Mouse (Mus musculus): ENCODE measurements around the gene Aldh18a1. TPM values are rescaled to one million over a fixed set of nuclear protein-coding genes. Genes with fewer than 3 reads are reported as not detected.
"Not testable (repeated sequence)": the region's sequence is repeated elsewhere in the genome, so short reads cannot be mapped to it uniquely, and the experiment has no call there.

Aldh18a1 gene
- polyA plus RNA-seq, 1 experiment from 2014 or later, result 28.4 TPM

DNA sequence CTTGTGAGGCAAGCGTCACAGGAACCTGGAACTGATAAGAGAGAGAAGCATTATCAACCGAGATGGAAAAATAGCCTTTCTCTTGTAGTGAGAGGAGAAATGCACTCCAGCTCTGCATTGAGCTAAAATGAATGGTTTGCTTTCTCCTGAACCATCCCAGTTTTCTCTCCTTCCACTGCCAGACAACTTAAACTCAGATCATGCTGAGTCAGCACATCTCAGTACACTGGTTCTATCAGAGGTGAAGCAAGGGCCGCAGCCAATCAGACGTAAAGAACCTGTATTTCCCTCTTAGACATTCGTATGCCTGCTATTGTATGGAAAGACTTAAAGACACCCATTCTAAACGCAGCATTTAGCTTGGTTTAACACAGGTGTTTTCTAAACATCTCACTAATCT, 19.4 kb upstream of the Aldh18a1 start:
- DNase-seq (ENCODE audit: low spot score) (no peak), ATAC-seq (replicated peaks; ENCODE audit: low FRiP score, low read depth) (no peak)
- TF ChIP-seq CTCF (IDR thresholded peaks at IDR 0.05; ENCODE audit: low read depth), result no peak
- no peak overlapping the region for H3K27ac ChIP-seq
- H3K4me2 ChIP-seq (ENCODE audit: low read length), result no peak overlapping the region
- H3K4me1 ChIP-seq (replicated peaks; ENCODE audit: insufficient read depth, low read length), result 0 out of 2 replicates have a peak, but pooled peaks cover 4% of the 10 kb centered on the region
- H3K36me3 ChIP-seq (ENCODE audit: insufficient read depth, low read length), result peaks cover 32% of the 10 kb centered on the region
- no peak overlapping the region for H3K4me3 ChIP-seq (replicated peaks; ENCODE audit: low read depth, low read length)
- no peaks in the 10 kb centered on the region for H3K9me3 ChIP-seq (replicated peaks; ENCODE audit: low read length)
- 91% methylated on average over 6 of the region's 6 CpGs for WGBS
- no peaks in the 10 kb centered on the region for H3K27me3 ChIP-seq (ENCODE audit: insufficient read depth, low read length)
- no peak overlapping the region for H3K9ac ChIP-seq (ENCODE audit: low read depth, low read length)

DNA sequence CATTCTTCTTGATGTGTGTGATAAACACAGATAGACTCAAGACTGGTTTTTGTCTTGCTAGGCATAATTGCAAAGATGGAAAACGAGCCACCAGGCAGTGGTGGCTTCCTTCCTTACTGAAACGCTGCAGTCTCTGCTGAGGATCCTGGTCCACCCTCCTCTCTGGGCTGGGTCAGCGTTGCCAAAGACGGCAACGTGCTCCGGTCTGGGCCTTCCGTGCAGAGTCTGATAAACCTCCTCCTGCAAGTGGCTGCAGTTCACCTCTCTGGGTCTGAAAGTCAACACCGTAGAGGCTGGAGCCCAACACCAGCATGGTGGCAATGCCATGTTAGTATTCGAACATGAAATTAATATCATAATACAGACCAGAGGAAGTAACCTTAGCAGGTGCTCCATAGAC, 16.9 kb upstream of the Aldh18a1 start:
- no peak overlapping the region for H3K9ac ChIP-seq (ENCODE audit: low read depth, low read length)
- DNase-seq (ENCODE audit: low spot score) (no peak), ATAC-seq (replicated peaks; ENCODE audit: low FRiP score, low read depth) (no peak)
- no peaks in the 10 kb centered on the region for H3K9me3 ChIP-seq (replicated peaks; ENCODE audit: low read length)
- no peak overlapping the region for H3K27ac ChIP-seq
- 92% methylated on average over 9 of the region's 9 CpGs for WGBS
- no peak overlapping the region for H3K4me2 ChIP-seq (ENCODE audit: low read length)
- no peaks in the 10 kb centered on the region for H3K4me1 ChIP-seq (replicated peaks; ENCODE audit: insufficient read depth, low read length)
- TF ChIP-seq CTCF (IDR thresholded peaks at IDR 0.05; ENCODE audit: low read depth), result no peak
- H3K27me3 ChIP-seq (ENCODE audit: insufficient read depth, low read length), result no peaks in the 10 kb centered on the region
- peaks cover 38% of the 10 kb centered on the region for H3K36me3 ChIP-seq (ENCODE audit: insufficient read depth, low read length)
- no peak overlapping the region for H3K4me3 ChIP-seq (replicated peaks; ENCODE audit: low read depth, low read length)

DNA sequence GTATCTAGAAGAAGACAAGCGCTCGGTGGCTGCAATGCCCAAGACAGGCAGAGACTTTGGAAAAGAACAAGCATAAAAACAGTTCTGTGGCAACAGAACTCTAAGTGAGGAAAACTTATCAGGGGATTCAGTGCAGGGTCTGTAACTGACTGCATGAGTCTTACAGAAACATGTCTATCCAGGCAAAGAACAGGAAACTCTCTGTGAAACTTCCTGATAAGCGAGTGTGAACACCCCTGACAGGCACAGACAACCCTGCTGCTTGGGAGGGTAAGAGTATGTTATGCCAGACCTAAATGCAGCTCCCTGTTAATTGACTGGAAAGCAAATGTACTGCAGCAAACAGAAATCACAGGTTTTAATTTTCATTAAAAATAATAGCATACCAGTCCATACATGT, 13.6 kb upstream of the Aldh18a1 start:
- ATAC-seq (replicated peaks; ENCODE audit: low FRiP score, low read depth) (no peak), DNase-seq (ENCODE audit: low spot score) (no peak)
- no peak overlapping the region for H3K9ac ChIP-seq (ENCODE audit: low read depth, low read length)
- no peak overlapping the region for H3K4me2 ChIP-seq (ENCODE audit: low read length)
- no peaks in the 10 kb centered on the region for H3K9me3 ChIP-seq (replicated peaks; ENCODE audit: low read length)
- no peaks in the 10 kb centered on the region for H3K27me3 ChIP-seq (ENCODE audit: insufficient read depth, low read length)
- H3K4me1 ChIP-seq (replicated peaks; ENCODE audit: insufficient read depth, low read length), result no peaks in the 10 kb centered on the region
- no peak overlapping the region for H3K4me3 ChIP-seq (replicated peaks; ENCODE audit: low read depth, low read length)
- no peak overlapping the region for H3K27ac ChIP-seq
- peaks cover 19% of the 10 kb centered on the region; the same call in 1 of the 2 replicates for H3K36me3 ChIP-seq (ENCODE audit: insufficient read depth, low read length)
- no peak for TF ChIP-seq CTCF (IDR thresholded peaks at IDR 0.05; ENCODE audit: low read depth)
- 85% methylated on average over 3 of the region's 3 CpGs for WGBS

DNA sequence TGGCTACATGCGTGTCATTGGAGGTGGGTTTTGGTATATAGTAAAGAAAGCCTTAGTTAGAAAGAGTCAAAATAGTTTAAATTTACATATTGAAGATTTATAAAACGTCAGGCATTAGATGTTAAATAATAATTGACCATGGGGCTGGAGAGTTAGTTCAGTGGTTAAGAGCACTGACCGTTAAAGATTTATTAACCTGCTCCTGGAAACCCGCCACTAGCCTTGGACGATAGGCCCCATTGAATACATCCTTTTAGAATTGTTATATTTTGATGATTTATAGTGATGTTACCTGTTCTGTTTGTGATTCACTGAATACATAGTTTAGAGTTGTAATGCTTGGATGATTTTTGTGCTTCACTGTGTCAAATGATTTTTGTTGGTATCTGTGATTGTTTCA, 12.6 kb upstream of the Aldh18a1 start:
- not testable (repeated sequence) for ATAC-seq (replicated peaks; ENCODE audit: low FRiP score, low read depth); H3K4me1 ChIP-seq (replicated peaks; ENCODE audit: insufficient read depth, low read length); H3K9ac ChIP-seq (ENCODE audit: low read depth, low read length); H3K27me3 ChIP-seq (ENCODE audit: insufficient read depth, low read length); DNase-seq (ENCODE audit: low spot score); H3K27ac ChIP-seq; H3K4me3 ChIP-seq (replicated peaks; ENCODE audit: low read depth, low read length); H3K4me2 ChIP-seq (ENCODE audit: low read length); H3K9me3 ChIP-seq (replicated peaks; ENCODE audit: low read length)
- H3K36me3 ChIP-seq (ENCODE audit: insufficient read depth, low read length), result peaks cover 18% of the 10 kb centered on the region; the same call in 1 of the 2 replicates
- WGBS, result 72% methylated on average over 5 of the region's 5 CpGs

DNA sequence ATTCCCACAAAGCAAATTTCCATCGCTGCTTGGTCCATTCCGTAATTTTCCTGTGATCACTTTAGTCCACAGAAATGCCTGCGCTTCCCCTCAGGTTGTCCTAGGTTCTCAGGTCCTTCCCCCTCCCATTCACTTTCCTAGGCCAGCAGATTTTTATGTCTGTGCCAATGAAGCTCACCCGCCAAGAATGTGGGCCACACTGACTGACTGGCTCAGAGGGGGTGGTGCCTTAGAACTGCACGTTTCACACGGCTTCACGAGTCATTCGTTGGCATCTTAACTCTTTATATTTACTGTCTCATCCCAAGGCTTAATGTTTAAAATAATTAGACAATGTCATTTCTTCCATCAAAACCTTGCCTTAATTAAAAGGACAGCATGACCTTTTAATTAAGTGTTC, 7.6 kb upstream of the Aldh18a1 start:
- Histone ChIP-seq H3K9ac (ENCODE audit: low read depth, low read length) (no peak overlapping the region), H3K27me3 (ENCODE audit: insufficient read depth, low read length) (no peaks in the 10 kb centered on the region), H3K4me2 (ENCODE audit: low read length) (no peak overlapping the region), H3K27ac (no peak overlapping the region), H3K4me1 (replicated peaks; ENCODE audit: insufficient read depth, low read length) (no peaks in the 10 kb centered on the region), H3K4me3 (replicated peaks; ENCODE audit: low read depth, low read length) (no peak overlapping the region), H3K36me3 (ENCODE audit: insufficient read depth, low read length) (0 out of 2 replicates have a peak, but pooled peaks cover 4% of the 10 kb centered on the region), H3K9me3 (replicated peaks; ENCODE audit: low read length) (no peaks in the 10 kb centered on the region)
- WGBS, result 79% methylated on average over 8 of the region's 8 CpGs
- DNase-seq (ENCODE audit: low spot score) (no peak), ATAC-seq (replicated peaks; ENCODE audit: low FRiP score, low read depth) (no peak)
- no peak for TF ChIP-seq CTCF (IDR thresholded peaks at IDR 0.05; ENCODE audit: low read depth)

DNA sequence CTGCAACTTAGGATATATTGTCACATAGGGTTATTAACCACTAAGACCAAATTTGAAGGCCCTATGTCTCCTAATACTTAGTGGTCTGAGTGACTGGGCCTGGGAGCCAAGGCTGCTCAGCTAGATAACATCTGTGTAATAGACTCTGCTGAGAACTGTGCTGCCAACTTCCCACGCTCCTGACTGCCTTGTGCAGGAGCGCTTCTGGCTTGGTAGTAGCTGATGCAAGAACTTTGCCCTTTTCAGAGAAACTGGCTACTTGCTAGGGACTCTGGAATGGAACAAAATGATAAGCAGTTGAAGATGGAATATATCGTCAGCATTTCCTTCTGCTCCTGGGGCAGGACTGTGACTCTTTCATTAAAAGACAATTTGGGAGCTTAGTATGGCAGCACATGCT, 7.0 kb upstream of the Aldh18a1 start:
- Histone ChIP-seq H3K36me3 (ENCODE audit: insufficient read depth, low read length) (0 out of 2 replicates have a peak, but pooled peaks cover 4% of the 10 kb centered on the region), H3K4me1 (replicated peaks; ENCODE audit: insufficient read depth, low read length) (no peaks in the 10 kb centered on the region), H3K27ac (no peak overlapping the region), H3K4me3 (replicated peaks; ENCODE audit: low read depth, low read length) (no peak overlapping the region), H3K9me3 (replicated peaks; ENCODE audit: low read length) (no peaks in the 10 kb centered on the region), H3K4me2 (ENCODE audit: low read length) (no peak overlapping the region), H3K9ac (ENCODE audit: low read depth, low read length) (no peak overlapping the region), H3K27me3 (ENCODE audit: insufficient read depth, low read length) (no peaks in the 10 kb centered on the region)
- 79% methylated on average over 3 of the region's 3 CpGs for WGBS
- no peak for TF ChIP-seq CTCF (IDR thresholded peaks at IDR 0.05; ENCODE audit: low read depth)
- DNase-seq (ENCODE audit: low spot score) (no peak), ATAC-seq (replicated peaks; ENCODE audit: low FRiP score, low read depth) (no peak)

DNA sequence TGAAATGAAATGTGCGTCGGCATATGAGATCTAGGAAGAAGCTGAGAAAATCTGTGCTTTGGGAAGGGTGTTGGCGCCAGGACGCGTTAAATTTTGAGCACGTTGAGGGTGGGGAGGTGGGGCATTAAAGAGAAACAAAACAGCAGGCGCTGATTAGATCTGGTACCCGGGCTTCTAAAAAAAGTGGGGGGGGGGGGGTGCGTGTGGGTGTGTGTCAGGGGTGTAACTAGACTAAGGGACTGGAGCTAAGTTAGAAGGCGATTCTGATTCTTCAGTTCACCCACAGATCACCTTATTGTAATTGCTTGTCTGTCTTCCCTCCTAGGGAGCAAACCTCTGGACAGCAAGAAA, 1.2 kb upstream of the Aldh18a1 start:
- Histone ChIP-seq H3K4me3 (replicated peaks; ENCODE audit: low read depth, low read length) (peak overlapping the region; percentile 63), H3K4me2 (ENCODE audit: low read length) (peak overlapping the region; percentile 80), H3K9me3 (replicated peaks; ENCODE audit: low read length) (no peaks in the 10 kb centered on the region), H3K27ac (0 out of 2 replicates have a peak overlapping the region, but pooled peaks have one; percentile 50), H3K36me3 (ENCODE audit: insufficient read depth, low read length) (no peaks in the 10 kb centered on the region), H3K27me3 (ENCODE audit: insufficient read depth, low read length) (no peaks in the 10 kb centered on the region), H3K4me1 (replicated peaks; ENCODE audit: insufficient read depth, low read length) (no peaks in the 10 kb centered on the region), H3K9ac (ENCODE audit: low read depth, low read length) (0 out of 2 replicates have a peak overlapping the region, but pooled peaks have one; percentile 31)
- DNase-seq (ENCODE audit: low spot score) (no peak), ATAC-seq (replicated peaks; ENCODE audit: low FRiP score, low read depth) (peak; percentile 8; the same call in 1 of the 2 replicates)
- no peak for TF ChIP-seq CTCF (IDR thresholded peaks at IDR 0.05; ENCODE audit: low read depth)
- WGBS, result 0% methylated on average over 10 of the region's 10 CpGs
